8 mouse cellular contexts compared by ENCODE assay signal in genomic region chr3:95672461-95672860, GRCm38 (mm10). TPM values are rescaled to one million over a fixed set of nuclear protein-coding genes. Genes with fewer than 3 reads are reported as not detected.
DNase-seq lines count a peak whose midpoint lies in the region; ATAC-seq and TF ChIP-seq lines count a peak whose summit lies in the region.
"Had no signal": no experiment of that assay in that cellular context is flagged by ENCODE, and none has a peak within 500 bp of the region (broad histone marks: within the 10 kb centered on the region; RNA-seq: fewer than 3 reads in every experiment).

No protein-coding gene starts in this region.

- H3K27ac ChIP-seq in lung, embryonic 14.5 days (ENCODE audit: low read depth): peak overlapping the region; percentile 93
- peak overlapping the region; percentile 85 for H3K27ac ChIP-seq in embryonic facial prominence, embryonic 13.5 days
- peak overlapping the region; percentile 87 for H3K27ac ChIP-seq in liver, embryonic 11.5 days (ENCODE audit: low read depth, low read length)

- H3K9ac ChIP-seq in lung, embryonic 14.5 days: no peak overlapping the region; the same call in 1 of the 2 replicates
- H3K9ac ChIP-seq in embryonic facial prominence, embryonic 13.5 days: peak overlapping the region; percentile 58; the same call in 1 of the 2 replicates
- no peak overlapping the region for H3K9ac ChIP-seq in liver, embryonic 11.5 days (ENCODE audit: low read depth, low read length)

- peaks cover 8% of the 10 kb centered on the region; the same call in 1 of the 2 replicates for H3K36me3 ChIP-seq in lung, embryonic 14.5 days (ENCODE audit: insufficient read depth)
- H3K36me3 ChIP-seq in embryonic facial prominence, embryonic 13.5 days: peaks cover 31% of the 10 kb centered on the region
- H3K36me3 ChIP-seq in liver, embryonic 11.5 days (ENCODE audit: control insufficient read depth, insufficient read depth, low read length): peaks cover 6% of the 10 kb centered on the region; the same call in 1 of the 2 replicates

- H3K4me1 ChIP-seq in lung, embryonic 14.5 days (ENCODE audit: insufficient read depth): peaks cover 42% of the 10 kb centered on the region
- H3K4me1 ChIP-seq in embryonic facial prominence, embryonic 13.5 days: peaks cover 72% of the 10 kb centered on the region
- peaks cover 68% of the 10 kb centered on the region for H3K4me1 ChIP-seq in liver, embryonic 11.5 days (replicated peaks; ENCODE audit: control insufficient read depth, insufficient read depth, low read length)

- H3K27me3 ChIP-seq in lung, embryonic 14.5 days (ENCODE audit: insufficient read depth, low read length): no peaks in the 10 kb centered on the region
- no peaks in the 10 kb centered on the region for H3K27me3 ChIP-seq in embryonic facial prominence, embryonic 13.5 days
- H3K27me3 ChIP-seq in liver, embryonic 11.5 days (replicated peaks; ENCODE audit: control insufficient read depth, insufficient read depth, low read length): no peaks in the 10 kb centered on the region

- no peak for ATAC-seq in lung, embryonic 14.5 days (ENCODE audit: insufficient read depth)
- ATAC-seq in embryonic facial prominence, embryonic 13.5 days (ENCODE audit: insufficient number of reproducible peaks, insufficient read depth, low FRiP score, low TSS enrichment, low read depth): no peak
- no peak for ATAC-seq in liver, embryonic 11.5 days (replicated peaks; ENCODE audit: low FRiP score)

- DNase-seq in lung, embryonic 14.5 days: no peak
- DNase-seq in lung, adult 18-20 months: no peak
- DNase-seq in liver, embryonic 11.5 days (ENCODE audit: low spot score): no peak
- DNase-seq in thymus, postnatal 10 days (ENCODE audit: low spot score in 2 of 2): peak; percentile 69 to 70
- DNase-seq in left cerebral cortex, adult 9 months (ENCODE audit: low spot score in 2 of 2): no peak
- no peak for DNase-seq in retina, embryonic 14.5 days (ENCODE audit: low spot score)
- DNase-seq: right cerebral cortex, postnatal 4 days had no signal

- H3K4me2 ChIP-seq in lung, embryonic 14.5 days: no peak overlapping the region
- no peak overlapping the region for H3K4me2 ChIP-seq in embryonic facial prominence, embryonic 13.5 days
- H3K4me2 ChIP-seq in liver, embryonic 11.5 days: no peak overlapping the region

- H3K4me3 ChIP-seq in lung, embryonic 14.5 days (ENCODE audit: low read depth, low read length): no peak overlapping the region
- no peak overlapping the region for H3K4me3 ChIP-seq in embryonic facial prominence, embryonic 13.5 days
- H3K4me3 ChIP-seq in liver, embryonic 11.5 days (ENCODE audit: low read depth, low read length): no peak overlapping the region

- no peak for TF ChIP-seq CTCF in lung, embryonic 14.5 days (IDR thresholded peaks at IDR 0.05; ENCODE audit: low read depth)

- H3K9me3 ChIP-seq in lung, embryonic 14.5 days (ENCODE audit: low read depth, low read length): no peaks in the 10 kb centered on the region
- no peaks in the 10 kb centered on the region for H3K9me3 ChIP-seq in embryonic facial prominence, embryonic 13.5 days
- no peaks in the 10 kb centered on the region for H3K9me3 ChIP-seq in liver, embryonic 11.5 days (ENCODE audit: control insufficient read depth, low read length)

- 39% methylated on average over 3 of the region's 3 CpGs for WGBS in lung, embryonic 14.5 days
- 45% methylated on average over 3 of the region's 3 CpGs for WGBS in embryonic facial prominence, embryonic 13.5 days
- WGBS in liver, embryonic 11.5 days: 51% methylated on average over 3 of the region's 3 CpGs

RNA-seq across cellular contexts. Expression of gene Mcl1, which starts 13.9 kb away (rescaled TPM):
- 82.3 and 83.2 TPM in 2 replicates for polyA plus RNA-seq in lung, embryonic 14.5 days (2014; fragmentation: Nextera tagmentation; extraction: Ambion mirVana)
- polyA plus RNA-seq in embryonic facial prominence, embryonic 13.5 days (2015; fragmentation: Nextera tagmentation; extraction: Ambion mirVana): 45.4 and 47.7 TPM in 2 replicates
- 52.2 and 57.7 TPM in 2 replicates for polyA plus RNA-seq in liver, embryonic 11.5 days (2014; fragmentation: Nextera tagmentation; extraction: Ambion mirVana)

RNA-seq across cellular contexts. Expression of gene Adamtsl4, which starts 15.3 kb away (rescaled TPM):
- 1.6 and 4.0 TPM in 2 replicates for polyA plus RNA-seq in lung, embryonic 14.5 days (2014; fragmentation: Nextera tagmentation; extraction: Ambion mirVana)
- 1.7 and 1.9 TPM in 2 replicates for polyA plus RNA-seq in embryonic facial prominence, embryonic 13.5 days (2015; fragmentation: Nextera tagmentation; extraction: Ambion mirVana)
- 0.38 and 1.2 TPM in 2 replicates for polyA plus RNA-seq in liver, embryonic 11.5 days (2014; fragmentation: Nextera tagmentation; extraction: Ambion mirVana)

RNA-seq across cellular contexts. Expression of gene Ensa, which starts 47.7 kb away (rescaled TPM):
- polyA plus RNA-seq in lung, embryonic 14.5 days (2014; fragmentation: Nextera tagmentation; extraction: Ambion mirVana): 64.8 and 66.7 TPM in 2 replicates
- polyA plus RNA-seq in embryonic facial prominence, embryonic 13.5 days (2015; fragmentation: Nextera tagmentation; extraction: Ambion mirVana): 88.3 and 88.5 TPM in 2 replicates
- 51.3 and 55.8 TPM in 2 replicates for polyA plus RNA-seq in liver, embryonic 11.5 days (2014; fragmentation: Nextera tagmentation; extraction: Ambion mirVana)

Comparison
In these comparisons a context has a peak if more than half of its experiments do, and no peak if none do; other contexts are left out.
1. DNase-seq: peak in thymus, postnatal 10 days (2 of 2); none in lung, embryonic 14.5 days (single experiment), lung, adult 18-20 months (0 of 2), liver, embryonic 11.5 days (single experiment), left cerebral cortex, adult 9 months (0 of 2) and retina, embryonic 14.5 days (single experiment).
2. Peak in every context shown above with its lines, with median percentiles within 50 percentile points of each other: H3K27ac ChIP-seq.